Mouse (Mus musculus): Measurements from ENCODE around the gene Npc1l1. TPM values are rescaled to one million over a fixed set of nuclear protein-coding genes. Genes with fewer than 3 reads are reported as not detected.
"Not testable (repeated sequence)": the region's sequence is repeated elsewhere in the genome, so short reads cannot be mapped to it uniquely, and the experiment has no call there.

Npc1l1 gene
- polyA plus RNA-seq (2016; fragmentation: Nextera tagmentation; extraction: Ambion mirVana) = 0.05 and 0.08 TPM in 2 replicates

GRCm38 (mm10) chr11:6230012-6230411, at the start of gene Npc1l1:
Gene Npc1l1, minus strand, starts transcription at chr11:6230143.
- no peak within 1 kb of the TSS for H3K4me3 ChIP-seq
- H3K27me3 ChIP-seq = no peaks in the 10 kb centered on the region
- ATAC-seq (ENCODE audit: insufficient number of reproducible peaks, insufficient read depth, low FRiP score, low TSS enrichment) = no peak
- no peaks in the 10 kb centered on the region for H3K4me1 ChIP-seq
- H3K36me3 ChIP-seq = no peaks in the 10 kb centered on the region
- H3K9ac ChIP-seq = no peak within 1 kb of the TSS
- 88% methylated on average over 7 of the region's 7 CpGs for WGBS
- H3K4me2 ChIP-seq (replicated peaks) = no peak within 1 kb of the TSS
- 0 out of 2 replicates have a peak, but pooled peaks cover under 1% of the 10 kb centered on the region for H3K9me3 ChIP-seq
- H3K27ac ChIP-seq = no peak within 1 kb of the TSS

GRCm38 (mm10) chr11:6276466-6276865, 46.5 kb upstream of the Npc1l1 start:
- H3K27ac ChIP-seq = no peak overlapping the region
- no peak overlapping the region for H3K9ac ChIP-seq
- H3K4me3 ChIP-seq = no peak overlapping the region
- no peaks in the 10 kb centered on the region for H3K27me3 ChIP-seq
- no peak overlapping the region for H3K4me2 ChIP-seq (replicated peaks)
- ATAC-seq (ENCODE audit: insufficient number of reproducible peaks, insufficient read depth, low FRiP score, low TSS enrichment) = no peak
- no peaks in the 10 kb centered on the region for H3K9me3 ChIP-seq
- WGBS = 82% methylated on average over 3 of the region's 3 CpGs
- H3K36me3 ChIP-seq = peaks cover 10% of the 10 kb centered on the region
- peaks cover 13% of the 10 kb centered on the region for H3K4me1 ChIP-seq

GRCm38 (mm10) chr11:6275094-6275484, 45.1 kb upstream of the Npc1l1 start:
- WGBS = 26% methylated on average over 7 of the region's 7 CpGs
- peak; percentile 22; the same call in 1 of the 2 replicates for ATAC-seq (ENCODE audit: insufficient number of reproducible peaks, insufficient read depth, low FRiP score, low TSS enrichment)
- H3K4me3 ChIP-seq = peak overlapping the region; percentile 89
- peaks cover 13% of the 10 kb centered on the region for H3K4me1 ChIP-seq
- peaks cover 18% of the 10 kb centered on the region for H3K36me3 ChIP-seq
- H3K9ac ChIP-seq = peak overlapping the region; percentile 79; the same call in 1 of the 2 replicates
- H3K27ac ChIP-seq = peak overlapping the region; percentile 47
- H3K27me3 ChIP-seq = no peaks in the 10 kb centered on the region
- no peaks in the 10 kb centered on the region for H3K9me3 ChIP-seq
- peak overlapping the region; percentile 72 for H3K4me2 ChIP-seq (replicated peaks)

- Histone ChIP-seq H3K9me3 (no peaks in the 10 kb centered on the region), H3K4me2 (replicated peaks) (peak within 1 kb of the TSS; percentile 72), H3K36me3 (peaks cover 18% of the 10 kb centered on the region), H3K27ac (peak within 1 kb of the TSS; percentile 47), H3K4me3 (peak within 1 kb of the TSS; percentile 89), H3K4me1 (peaks cover 13% of the 10 kb centered on the region), H3K27me3 (no peaks in the 10 kb centered on the region), H3K9ac (peak within 1 kb of the TSS; percentile 79)
- peak; percentile 97 for ATAC-seq (ENCODE audit: insufficient number of reproducible peaks, insufficient read depth, low FRiP score, low TSS enrichment)
- WGBS = under 1% methylated on average over 39 of the region's 39 CpGs
These were observed 44.6 kb upstream of the Npc1l1 start, which contains the start of gene Tmed4 for GRCm38 (mm10) chr11:6274387-6275093. Gene Tmed4, minus strand, starts transcription at chr11:6274870.

- ATAC-seq (ENCODE audit: insufficient number of reproducible peaks, insufficient read depth, low FRiP score, low TSS enrichment) = no peak
- H3K27me3 ChIP-seq = no peaks in the 10 kb centered on the region
- peak overlapping the region; percentile 89 for H3K4me3 ChIP-seq
- peaks cover 18% of the 10 kb centered on the region for H3K36me3 ChIP-seq
- 65% methylated on average over 11 of the region's 11 CpGs for WGBS
- no peaks in the 10 kb centered on the region for H3K9me3 ChIP-seq
- no peak overlapping the region for H3K27ac ChIP-seq
- H3K4me1 ChIP-seq = peaks cover 13% of the 10 kb centered on the region
- peak overlapping the region; percentile 79 for H3K9ac ChIP-seq
- peak overlapping the region; percentile 72 for H3K4me2 ChIP-seq (replicated peaks)
These were observed 43.7 kb upstream of the Npc1l1 start for GRCm38 (mm10) chr11:6273607-6274006.

GRCm38 (mm10) chr11:6267320-6268254, 37.6 kb upstream of the Npc1l1 start, which contains the start of gene Ddx56:
Gene Ddx56, minus strand, starts transcription at chr11:6267772.
- peak within 1 kb of the TSS; percentile 94 for H3K27ac ChIP-seq
- peak within 1 kb of the TSS; percentile 64 for H3K4me2 ChIP-seq (replicated peaks)
- ATAC-seq (ENCODE audit: insufficient number of reproducible peaks, insufficient read depth, low FRiP score, low TSS enrichment) = peak; percentile 91
- peaks cover 57% of the 10 kb centered on the region for H3K36me3 ChIP-seq
- H3K9me3 ChIP-seq = no peaks in the 10 kb centered on the region
- no peaks in the 10 kb centered on the region for H3K27me3 ChIP-seq
- WGBS = 2% methylated on average over 50 of the region's 50 CpGs
- H3K4me3 ChIP-seq = peak within 1 kb of the TSS; percentile 97
- H3K9ac ChIP-seq = peak within 1 kb of the TSS; percentile 85
- H3K4me1 ChIP-seq = peaks cover 12% of the 10 kb centered on the region

- Histone ChIP-seq H3K36me3 (peaks cover 59% of the 10 kb centered on the region), H3K9ac (peak overlapping the region; percentile 85), H3K27ac (no peak overlapping the region), H3K4me1 (peaks cover 9% of the 10 kb centered on the region), H3K27me3 (no peaks in the 10 kb centered on the region), H3K4me3 (peak overlapping the region; percentile 97), H3K4me2 (replicated peaks) (peak overlapping the region; percentile 64), H3K9me3 (no peaks in the 10 kb centered on the region)
- no peak for ATAC-seq (ENCODE audit: insufficient number of reproducible peaks, insufficient read depth, low FRiP score, low TSS enrichment)
- 64% methylated on average over 9 of the region's 9 CpGs for WGBS
These were observed 36.7 kb upstream of the Npc1l1 start for GRCm38 (mm10) chr11:6266621-6267020.

GRCm38 (mm10) chr11:6261434-6262082, 31.6 kb upstream of the Npc1l1 start:
- Histone ChIP-seq H3K36me3 (peaks cover 93% of the 10 kb centered on the region), H3K27ac (no peak overlapping the region), H3K27me3 (no peaks in the 10 kb centered on the region), H3K4me2 (replicated peaks) (no peak overlapping the region), H3K9me3 (no peaks in the 10 kb centered on the region), H3K9ac (no peak overlapping the region), H3K4me1 (peaks cover 4% of the 10 kb centered on the region), H3K4me3 (no peak overlapping the region)
- no peak for ATAC-seq (ENCODE audit: insufficient number of reproducible peaks, insufficient read depth, low FRiP score, low TSS enrichment)
- 77% methylated on average over 10 of the region's 10 CpGs for WGBS

- H3K27me3 ChIP-seq = no peaks in the 10 kb centered on the region
- ATAC-seq (ENCODE audit: insufficient number of reproducible peaks, insufficient read depth, low FRiP score, low TSS enrichment) = no peak
- H3K36me3 ChIP-seq = peaks cover 72% of the 10 kb centered on the region
- no peak overlapping the region for H3K4me2 ChIP-seq (replicated peaks)
- no peaks in the 10 kb centered on the region for H3K4me1 ChIP-seq
- no peak overlapping the region for H3K27ac ChIP-seq
- no peaks in the 10 kb centered on the region for H3K9me3 ChIP-seq
- WGBS = 93% methylated on average over 7 of the region's 7 CpGs
- no peak overlapping the region for H3K4me3 ChIP-seq
- no peak overlapping the region for H3K9ac ChIP-seq
These were observed 29.5 kb upstream of the Npc1l1 start for GRCm38 (mm10) chr11:6259413-6259812.

GRCm38 (mm10) chr11:6256490-6257072, 26.6 kb upstream of the Npc1l1 start:
- Histone ChIP-seq H3K9me3 (no peaks in the 10 kb centered on the region), H3K4me3 (no peak overlapping the region), H3K27me3 (no peaks in the 10 kb centered on the region), H3K36me3 (peaks cover 44% of the 10 kb centered on the region), H3K4me1 (no peaks in the 10 kb centered on the region), H3K4me2 (replicated peaks) (no peak overlapping the region), H3K27ac (no peak overlapping the region), H3K9ac (no peak overlapping the region)
- 69% methylated on average over 6 of the region's 6 CpGs for WGBS
- peak; percentile 53 for ATAC-seq (ENCODE audit: insufficient number of reproducible peaks, insufficient read depth, low FRiP score, low TSS enrichment)

GRCm38 (mm10) chr11:6254602-6255001, 24.7 kb upstream of the Npc1l1 start:
- H3K4me2 ChIP-seq (replicated peaks); H3K9ac ChIP-seq; ATAC-seq (ENCODE audit: insufficient number of reproducible peaks, insufficient read depth, low FRiP score, low TSS enrichment); H3K4me1 ChIP-seq; H3K9me3 ChIP-seq; H3K27ac ChIP-seq; H3K4me3 ChIP-seq; H3K27me3 ChIP-seq: not testable (repeated sequence)
- 87% methylated on average over 2 of the region's 2 CpGs for WGBS
- H3K36me3 ChIP-seq = peaks cover 24% of the 10 kb centered on the region
